ENCODE assay signal across 8 mouse cellular contexts in genomic region chr19:5843781-5844691, GRCm38 (mm10). TPM values are rescaled to one million over a fixed set of nuclear protein-coding genes. Genes with fewer than 3 reads are reported as not detected.
DNase-seq lines count a peak whose midpoint lies in the region; ATAC-seq lines count a peak whose summit lies in the region.

No protein-coding gene starts in this region.

- peaks cover 77% of the 10 kb centered on the region for H3K4me1 ChIP-seq in heart, embryonic 16.5 days (ENCODE audit: control insufficient read depth, insufficient read depth, low read length)
- H3K4me1 ChIP-seq in limb, embryonic 12.5 days (replicated peaks), result peaks cover 74% of the 10 kb centered on the region

- 72% methylated on average over 30 of the region's 30 CpGs for WGBS in heart, embryonic 16.5 days
- 87% methylated on average over 30 of the region's 30 CpGs for WGBS in limb, embryonic 12.5 days

- peak overlapping the region; percentile 100 for H3K27ac ChIP-seq in heart, embryonic 16.5 days (ENCODE audit: low read length)
- H3K27ac ChIP-seq in limb, embryonic 12.5 days, result peak overlapping the region; percentile 37

- no peak for ATAC-seq in heart, embryonic 16.5 days (replicated peaks; ENCODE audit: extremely low read depth, insufficient read depth, low FRiP score)
- ATAC-seq in limb, embryonic 12.5 days (ENCODE audit: insufficient number of reproducible peaks, insufficient read depth, low FRiP score, low TSS enrichment, low read depth), result no peak
- ATAC-seq in monocyte, adult 5-6 weeks (replicated peaks; ENCODE audit: insufficient number of reproducible peaks, low FRiP score, low TSS enrichment, poor library complexity, severe bottlenecking), result no peak

- H3K36me3 ChIP-seq in heart, embryonic 16.5 days (ENCODE audit: control insufficient read depth, insufficient read depth), result no peaks in the 10 kb centered on the region
- H3K36me3 ChIP-seq in limb, embryonic 12.5 days, result no peaks in the 10 kb centered on the region

- no peaks in the 10 kb centered on the region for H3K9me3 ChIP-seq in heart, embryonic 16.5 days (replicated peaks; ENCODE audit: control insufficient read depth, low read length)
- no peaks in the 10 kb centered on the region for H3K9me3 ChIP-seq in limb, embryonic 12.5 days

- peak overlapping the region; percentile 76 for H3K9ac ChIP-seq in heart, embryonic 16.5 days (ENCODE audit: low read length)
- peak overlapping the region; percentile 23 for H3K9ac ChIP-seq in limb, embryonic 12.5 days (replicated peaks)

- peak overlapping the region; percentile 71 for H3K4me2 ChIP-seq in heart, embryonic 16.5 days (ENCODE audit: low read depth, low read length)
- H3K4me2 ChIP-seq in limb, embryonic 12.5 days, result peak overlapping the region; percentile 69

- peak overlapping the region; percentile 49 for H3K4me3 ChIP-seq in heart, embryonic 16.5 days (ENCODE audit: low read length)
- peak overlapping the region; percentile 39 for H3K4me3 ChIP-seq in limb, embryonic 12.5 days (replicated peaks)

- DNase-seq in kidney, adult 11 months, result peak; percentile 49
- DNase-seq in kidney, postnatal 14 days, result no peak
- DNase-seq in c-Kit-positive CD71-positive TER-119-positive erythroid progenitor cells, embryonic 14.5 days (ENCODE audit: low spot score), result peak; percentile 52
- peak; percentile 33 to 44 for DNase-seq in natural killer cell, adult 2 months (ENCODE audit: low spot score in 2 of 2)
- no peak for DNase-seq in layer of hippocampus, adult 9-10 months (ENCODE audit: low spot score)

- H3K27me3 ChIP-seq in heart, embryonic 16.5 days (ENCODE audit: control insufficient read depth, insufficient read depth, low read length), result no peaks in the 10 kb centered on the region
- H3K27me3 ChIP-seq in limb, embryonic 12.5 days, result no peaks in the 10 kb centered on the region

RNA-seq across cellular contexts. Expression of gene Frmd8, which starts 31.0 kb away (rescaled TPM):
- polyA plus RNA-seq in heart, embryonic 16.5 days (2015; fragmentation: Nextera tagmentation; extraction: Ambion mirVana), result 33.6 and 34.8 TPM in 2 replicates
- 37.2 and 41.4 TPM in 2 replicates for polyA plus RNA-seq in limb, embryonic 12.5 days (2016; fragmentation: Nextera tagmentation; extraction: Ambion mirVana)
- 32.8 to 50.6 TPM (median 34.5 TPM) in 3 replicates for total RNA-seq in monocyte, adult 5-6 weeks (2017)

RNA-seq across cellular contexts. Expression of gene Slc25a45, which starts 33.6 kb away (rescaled TPM):
- polyA plus RNA-seq in heart, embryonic 16.5 days (2015; fragmentation: Nextera tagmentation; extraction: Ambion mirVana), result 4.6 and 5.0 TPM in 2 replicates
- 1.2 and 2.1 TPM in 2 replicates for polyA plus RNA-seq in limb, embryonic 12.5 days (2016; fragmentation: Nextera tagmentation; extraction: Ambion mirVana)
- 64.4 to 73.5 TPM (median 69.7 TPM) in 3 replicates for total RNA-seq in monocyte, adult 5-6 weeks (2017)

RNA-seq across cellular contexts. Expression of gene Tigd3, which starts 49.9 kb away (rescaled TPM):
- 1.5 and 1.6 TPM in 2 replicates for polyA plus RNA-seq in heart, embryonic 16.5 days (2015; fragmentation: Nextera tagmentation; extraction: Ambion mirVana)
- 5.5 and 6.6 TPM in 2 replicates for polyA plus RNA-seq in limb, embryonic 12.5 days (2016; fragmentation: Nextera tagmentation; extraction: Ambion mirVana)
- 0.64 to 0.97 TPM (median 0.95 TPM) in 3 replicates for total RNA-seq in monocyte, adult 5-6 weeks (2017)

Comparison
In these comparisons a context has a peak if more than half of its experiments do, and no peak if none do; other contexts are left out.
1. DNase-seq: peak in kidney, adult 11 months (single experiment), c-Kit-positive CD71-positive TER-119-positive erythroid progenitor cells, embryonic 14.5 days (single experiment) and natural killer cell, adult 2 months (2 of 2); none in kidney, postnatal 14 days (single experiment) and layer of hippocampus, adult 9-10 months (single experiment).